Mouse (Mus musculus) bone marrow macrophage, adult 2 months (primary cell): ENCODE results near the gene Thrap3.

Source experiments
- CTCF ChIP-seq: IDR thresholded peaks from 2 replicates; pipeline ENCODE4 v1.5.1; 2012; ENCODE audit warnings: low read depth, mild to moderate bottlenecking, low read length, moderate library complexity
- POLR2A ChIP-seq: IDR thresholded peaks from 2 replicates; pipeline ENCODE4 v1.6.1; 2012; ENCODE audit warnings: mild to moderate bottlenecking, low read depth, low read length, borderline replicate concordance

GRCm38 (mm10) chr4:126248261-126248868 is 45.8 kb upstream of the Thrap3 start:
- TF ChIP-seq POLR2A (no peak), CTCF (no peak)
